Mouse (Mus musculus) liver, embryonic 18 days (tissue): Measurements from ENCODE around the gene Zcwpw1. TPM values are rescaled to one million over a fixed set of nuclear protein-coding genes. Genes with fewer than 3 reads are reported as not detected.

Source experiments
- polyA plus RNA-seq: library from polyadenylated mRNA; depleted of rRNA; stranded (reverse); fragments of >200 nt; gene quantifications from 2 replicates; pipeline ENCODE4 v1.2.3, GENCODE M21; 2012; rRNA removed

Zcwpw1 gene
- polyA plus RNA-seq: 2.7 and 3.0 TPM in 2 replicates

GRCm38 (mm10) chr5:137787151-137787928 lies at the start of gene Zcwpw1, which contains the start of gene Mepce:
Zcwpw1 (plus strand) TSS chr5:137787798.
Mepce (minus strand) TSS chr5:137787655.

DNA sequence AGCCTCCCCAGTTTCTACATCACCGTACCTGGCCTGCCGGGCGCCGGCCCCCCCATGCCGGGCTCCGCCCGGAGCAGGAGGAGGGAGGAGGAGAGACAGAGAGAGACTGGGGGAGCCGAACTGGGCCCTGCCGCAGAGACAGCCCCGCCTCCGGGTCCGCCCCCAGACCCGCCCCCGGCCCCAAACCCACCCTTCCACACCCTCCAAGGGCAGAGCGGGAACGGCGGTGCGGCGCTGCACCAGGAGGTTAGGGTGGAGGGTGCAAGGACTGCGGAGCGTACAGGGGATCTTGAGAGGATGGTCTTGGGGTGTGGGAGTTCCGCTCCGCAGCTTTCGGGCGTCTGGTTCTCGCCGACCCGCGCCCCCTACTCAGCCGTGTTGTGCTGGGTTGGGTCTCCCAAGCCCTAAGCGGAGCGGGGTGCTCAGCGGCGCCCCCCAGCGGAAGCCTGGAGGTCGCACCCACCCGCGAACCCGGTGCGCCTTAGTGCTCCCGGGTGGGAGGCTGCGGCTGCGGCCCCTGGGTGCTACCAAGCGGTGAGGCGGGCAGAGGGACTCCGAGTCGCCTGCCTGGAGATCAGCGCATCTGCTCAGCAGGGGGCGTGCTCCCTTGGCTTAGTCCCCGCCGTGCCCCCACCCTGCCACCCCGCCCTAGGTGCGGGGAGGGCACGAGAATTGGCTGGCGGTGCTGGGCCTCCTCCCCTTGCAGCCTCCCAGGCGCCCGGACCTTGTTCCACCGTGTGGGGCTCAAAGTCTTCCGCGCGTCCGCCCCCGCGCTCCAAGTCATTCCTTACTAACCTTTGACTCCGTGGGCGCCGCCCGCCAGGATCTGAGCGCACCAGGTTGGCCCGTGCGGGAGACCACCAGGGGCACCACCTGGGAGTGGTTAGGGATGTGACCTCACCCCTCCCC lies 46.3 kb upstream of the Zcwpw1 start, which contains the start of gene Nyap1:
Nyap1 (minus strand) TSS at position 585 of the 909 bp plus-strand sequence.

DNA sequence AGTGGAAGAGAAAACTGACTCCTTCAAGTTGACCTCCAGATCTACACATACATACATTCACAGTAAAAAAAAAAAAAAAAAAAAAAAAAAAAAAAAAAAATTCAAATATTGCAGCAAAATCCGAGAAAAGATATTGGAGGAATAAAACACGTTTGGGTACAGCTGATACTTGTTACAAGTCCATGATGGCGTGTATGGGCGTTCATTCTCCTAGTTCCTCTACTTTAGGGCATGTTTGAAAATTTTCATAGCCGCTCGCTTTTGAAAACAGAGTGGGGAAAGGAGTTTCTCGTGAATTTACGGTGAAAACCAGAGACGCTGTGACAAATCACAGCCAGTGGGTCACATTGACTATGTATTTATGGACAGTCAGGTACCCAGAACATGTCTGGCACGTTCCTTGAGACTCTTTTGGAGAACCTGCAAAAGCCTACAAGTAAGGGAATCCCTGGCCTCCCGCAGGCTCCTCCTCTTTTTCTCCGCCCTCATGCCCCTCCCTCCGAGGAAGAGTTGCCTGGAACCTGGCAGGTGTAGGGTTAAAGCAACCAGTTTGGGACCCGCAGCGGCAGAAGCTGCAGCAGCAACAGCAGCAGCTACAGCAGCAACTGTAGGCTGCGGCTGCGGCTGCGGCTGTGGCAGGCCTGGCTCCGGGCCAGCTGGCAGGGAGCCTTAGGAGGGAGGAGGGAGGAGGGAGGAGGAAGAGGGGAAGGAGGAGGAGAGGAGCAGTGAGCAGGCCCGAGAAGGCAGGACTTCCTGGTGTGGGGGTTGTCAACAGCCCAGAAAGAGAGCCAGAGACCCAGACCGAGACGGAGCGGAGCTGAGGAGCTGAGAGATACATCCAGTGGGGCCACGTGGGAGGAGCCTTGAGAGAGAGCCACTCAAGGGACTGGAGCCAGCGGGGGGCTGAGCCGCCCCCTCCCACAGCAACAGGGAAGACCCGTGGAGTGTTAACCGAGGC lies 42.1 kb upstream of the Zcwpw1 start, which contains the start of gene Tsc22d4:
Tsc22d4 (plus strand) TSS at position 517 of the 958 bp plus-strand sequence.

GRCm38 (mm10) chr5:137778635-137779034 lies 9.0 kb upstream of the Zcwpw1 start, which contains the start of gene Ppp1r35:
Ppp1r35 (plus strand) TSS chr5:137778849.

DNA sequence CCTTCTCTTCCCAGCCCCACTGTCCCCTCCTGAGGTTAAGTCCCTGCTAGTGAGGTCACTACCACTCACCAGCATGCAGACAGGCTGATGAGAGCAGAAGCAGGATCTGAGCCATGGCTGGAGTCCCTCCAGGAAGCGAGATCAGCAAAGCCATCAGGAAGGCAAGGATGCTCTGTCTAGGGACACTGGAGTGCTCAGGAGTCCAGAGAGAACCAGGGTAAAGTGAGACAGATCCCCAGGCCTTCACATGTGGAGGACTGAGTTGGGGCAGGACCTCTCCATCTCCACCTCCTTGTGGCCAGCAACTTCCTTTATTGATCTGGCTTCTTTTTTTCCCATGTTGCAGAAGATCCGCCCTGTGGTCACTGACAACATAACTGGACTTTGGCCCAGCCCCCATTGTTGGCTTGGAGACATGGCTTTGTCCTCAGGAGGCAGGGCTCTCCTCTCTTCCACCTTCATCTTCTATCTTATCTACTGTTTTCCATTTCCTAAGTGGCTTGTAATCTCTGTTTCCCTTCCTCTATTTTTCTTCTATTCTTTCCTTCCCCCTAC lies 48.4 kb downstream of the Zcwpw1 start, which contains the start of gene Pilra:
Pilra (minus strand) TSS at position 316 of the 555 bp plus-strand sequence.

DNA sequence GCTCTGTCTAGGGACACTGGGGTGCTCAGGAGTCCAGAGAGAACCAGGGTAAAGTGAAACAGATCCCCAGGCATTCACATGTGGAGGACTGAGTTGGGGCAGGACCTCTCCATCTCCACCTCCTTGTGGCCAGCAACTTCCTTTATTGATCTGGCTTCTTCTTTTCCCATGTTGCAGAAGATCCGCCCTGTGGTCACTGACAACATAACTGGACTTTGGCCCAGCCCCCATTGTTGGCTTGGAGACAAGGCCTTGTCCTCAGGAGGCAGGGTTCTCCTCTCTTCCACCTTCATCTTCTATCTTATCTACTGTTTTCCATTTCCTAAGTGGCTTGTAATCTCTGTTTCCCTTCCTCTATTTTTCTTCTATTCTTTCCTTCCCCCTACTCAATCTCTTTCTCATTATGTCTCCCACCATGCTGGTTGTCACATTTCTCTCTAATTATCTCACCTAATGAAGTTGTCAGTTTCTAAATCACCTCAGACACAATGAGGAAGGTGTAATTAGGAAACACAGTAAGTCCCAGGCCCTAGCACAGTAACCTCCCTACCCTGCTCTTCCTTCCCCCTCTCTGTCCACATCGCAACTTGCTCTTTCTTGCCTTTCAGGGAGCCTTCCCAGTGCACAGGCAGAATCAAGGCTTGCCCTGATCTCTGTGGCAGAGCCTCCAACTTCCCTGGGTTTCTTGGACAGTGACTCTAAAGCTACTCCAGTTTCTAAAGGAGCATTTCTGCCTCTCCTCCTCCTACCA lies 70.5 kb downstream of the Zcwpw1 start, which contains the start of gene Pilrb1:
Pilrb1 (minus strand) TSS at position 147 of the 751 bp plus-strand sequence.

GRCm38 (mm10) chr5:137871644-137872380 lies 84.2 kb downstream of the Zcwpw1 start, which contains the start of gene Pilrb2:
Pilrb2 (minus strand) TSS chr5:137871815.

Other genes with a start within 250 kb of the Zcwpw1 start
- 0.03 TPM in 1 of 2 replicates, not detected in the other for gene Actl6b, start 234.3 kb upstream of the Zcwpw1 start, polyA plus RNA-seq
- gene Tfr2, start 218.0 kb upstream of the Zcwpw1 start, polyA plus RNA-seq: 93.7 and 104 TPM in 2 replicates
- 21.8 and 24.5 TPM in 2 replicates for gene Mospd3, start 186.7 kb upstream of the Zcwpw1 start, polyA plus RNA-seq
- gene Pcolce, start 174.0 kb upstream of the Zcwpw1 start, polyA plus RNA-seq: 15.0 and 17.2 TPM in 2 replicates
- 0.06 and 0.07 TPM in 2 replicates for gene Fbxo24, start 158.8 kb upstream of the Zcwpw1 start, polyA plus RNA-seq
- 14.4 and 18.0 TPM in 2 replicates for gene Lrch4, start 158.7 kb upstream of the Zcwpw1 start, polyA plus RNA-seq
- gene Gm20605, start 158.6 kb upstream of the Zcwpw1 start, polyA plus RNA-seq: 4.7 and 6.0 TPM in 2 replicates
- gene Sap25, start 146.5 kb upstream of the Zcwpw1 start, polyA plus RNA-seq: 17.2 and 17.3 TPM in 2 replicates
- gene Irs3, start 142.1 kb upstream of the Zcwpw1 start, polyA plus RNA-seq: 0.05 and 0.07 TPM in 2 replicates
- 19.2 and 20.4 TPM in 2 replicates for gene Agfg2, start 103.1 kb upstream of the Zcwpw1 start, polyA plus RNA-seq
- 1.2 and 1.6 TPM in 2 replicates for gene Nyap1, start 46.2 kb upstream of the Zcwpw1 start, polyA plus RNA-seq
- 25.1 and 29.8 TPM in 2 replicates for gene Tsc22d4, start 42.1 kb upstream of the Zcwpw1 start, polyA plus RNA-seq
- 17.8 and 17.9 TPM in 2 replicates for gene Ppp1r35, start 8.9 kb upstream of the Zcwpw1 start, polyA plus RNA-seq
- 11.2 and 11.4 TPM in 2 replicates for gene Mepce, start 143 bp upstream of the Zcwpw1 start, polyA plus RNA-seq
- 8.3 and 9.1 TPM in 2 replicates for gene Pilra, start 48.5 kb downstream of the Zcwpw1 start, polyA plus RNA-seq
- gene Pilrb1, start 70.3 kb downstream of the Zcwpw1 start, polyA plus RNA-seq: 10.7 and 12.0 TPM in 2 replicates
- gene Pilrb2, start 84.0 kb downstream of the Zcwpw1 start, polyA plus RNA-seq: 13.2 and 13.6 TPM in 2 replicates
- gene Cyp3a13, start 133.8 kb downstream of the Zcwpw1 start, polyA plus RNA-seq: 17.9 and 21.6 TPM in 2 replicates
- 0.30 and 0.49 TPM in 2 replicates for gene Gjc3, start 175.3 kb downstream of the Zcwpw1 start, polyA plus RNA-seq
- 584 and 631 TPM in 2 replicates for gene Azgp1, start 193.7 kb downstream of the Zcwpw1 start, polyA plus RNA-seq
- gene Smok3a, start 233.5 kb downstream of the Zcwpw1 start, polyA plus RNA-seq: not detected in 2 replicates
- gene Smok3b, start 233.6 kb downstream of the Zcwpw1 start, polyA plus RNA-seq: 0.01 TPM in 1 of 2 replicates, not detected in the other